Mouse (Mus musculus) CD4-positive helper T cell, adult 2 months (primary cell): ENCODE measurements at regions not wholly inside any gene's neighbourhood (a gene's known extent, or its start where the extent isn't known, plus 50 kb on each side); places are given as distances from the start of the nearest gene placed in this dataset.

Experiments
- DNase-seq: peaks from one replicate; pipeline ENCODE4 v3.0.0-alpha.2; 2012; ENCODE audit warnings: low read depth, missing footprints, low spot score

- no peak for DNase-seq
Measured at GRCm38 (mm10) chr12:29279631-29280080, 248.5 kb upstream of the Myt1l start.

- DNase-seq = no peak
Measured at GRCm38 (mm10) chr12:29280081-29280788, 247.9 kb upstream of the Myt1l start.

- no peak for DNase-seq
Measured at GRCm38 (mm10) chr12:29280861-29281630, 247.1 kb upstream of the Myt1l start.

- DNase-seq = no peak
Measured at GRCm38 (mm10) chr12:29288801-29289200, 239.4 kb upstream of the Myt1l start.

- peak; percentile 74 for DNase-seq
Measured at GRCm38 (mm10) chr12:29290591-29291351, 237.4 kb upstream of the Myt1l start.

- DNase-seq = no peak
Measured at GRCm38 (mm10) chr12:29297984-29298383, 230.2 kb upstream of the Myt1l start.

- DNase-seq = no peak
Measured at GRCm38 (mm10) chr12:29315636-29316035, 212.5 kb upstream of the Myt1l start.

- no peak for DNase-seq
Measured at GRCm38 (mm10) chr12:29321468-29321867, 206.7 kb upstream of the Myt1l start.

GRCm38 (mm10) chr12:29323534-29323933, 204.7 kb upstream of the Myt1l start:
- no peak for DNase-seq

GRCm38 (mm10) chr12:29335839-29336469, 192.2 kb upstream of the Myt1l start:
- no peak for DNase-seq

GRCm38 (mm10) chr12:29337336-29337735, 190.8 kb upstream of the Myt1l start:
- no peak for DNase-seq

- no peak for DNase-seq
Measured at GRCm38 (mm10) chr12:29341388-29341995, 186.7 kb upstream of the Myt1l start.

- DNase-seq = no peak
Measured at GRCm38 (mm10) chr12:29343147-29343852, 184.9 kb upstream of the Myt1l start.

- no peak for DNase-seq
Measured at GRCm38 (mm10) chr12:29348698-29349097, 179.5 kb upstream of the Myt1l start.

- no peak for DNase-seq
Measured at GRCm38 (mm10) chr12:29349146-29349850, 178.9 kb upstream of the Myt1l start.

- DNase-seq = no peak
Measured at GRCm38 (mm10) chr12:29353777-29354496, 174.2 kb upstream of the Myt1l start.

GRCm38 (mm10) chr12:29354816-29355215, 173.4 kb upstream of the Myt1l start:
- no peak for DNase-seq

- no peak for DNase-seq
Measured at GRCm38 (mm10) chr12:29356681-29357397, 171.3 kb upstream of the Myt1l start.

- DNase-seq = no peak
Measured at GRCm38 (mm10) chr12:29361236-29361635, 166.9 kb upstream of the Myt1l start.
